Comparison of ENCODE assay signal across 10 mouse cellular contexts in the genomic region with DNA sequence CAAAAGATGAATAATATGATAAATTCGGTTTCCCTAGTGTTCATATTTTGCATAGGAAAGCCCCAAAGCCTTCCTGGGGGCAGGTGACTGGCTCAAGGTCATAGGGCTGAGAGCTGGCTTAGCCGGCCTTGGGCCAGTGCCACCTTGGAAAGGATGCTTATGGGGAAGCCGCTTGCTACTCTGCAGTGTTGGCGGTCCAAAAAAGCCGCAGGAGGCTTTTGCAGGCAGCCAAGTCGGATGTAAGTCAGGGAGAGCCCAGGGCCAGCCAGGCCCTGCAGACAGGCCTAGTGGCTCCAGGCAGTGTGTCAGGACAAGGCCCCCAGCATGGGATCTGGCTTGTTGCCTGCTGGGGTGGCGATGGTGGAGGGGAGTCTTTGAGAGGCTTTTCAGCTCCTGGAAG. TPM values are rescaled to one million over a fixed set of nuclear protein-coding genes. Genes with fewer than 3 reads are reported as not detected.
DNase-seq lines count a peak whose midpoint lies in the region; ATAC-seq and TF ChIP-seq lines count a peak whose summit lies in the region.
"Had no signal": no experiment of that assay in that cellular context is flagged by ENCODE, and none has a peak within 500 bp of the region (broad histone marks: within the 10 kb centered on the region; RNA-seq: fewer than 3 reads in every experiment).

No protein-coding gene starts in this region.

- H3K9me3 ChIP-seq in hindbrain, embryonic 13.5 days = no peaks in the 10 kb centered on the region
- H3K9me3 ChIP-seq: lung, embryonic 15.5 days; stomach, embryonic 15.5 days had no signal

- H3K4me2 ChIP-seq in hindbrain, embryonic 13.5 days = no peak overlapping the region
- H3K4me2 ChIP-seq: lung, embryonic 15.5 days; stomach, embryonic 15.5 days had no signal

- no peak overlapping the region for H3K4me3 ChIP-seq in left cerebral cortex, adult 2 months
- H3K4me3 ChIP-seq in hindbrain, embryonic 13.5 days = no peak overlapping the region
- H3K4me3 ChIP-seq: lung, embryonic 15.5 days; stomach, embryonic 15.5 days had no signal

- no peak for ATAC-seq in hindbrain, embryonic 13.5 days (ENCODE audit: low FRiP score)

- TF ChIP-seq CTCF in left cerebral cortex, adult 2 months (IDR thresholded peaks at IDR 0.05) = no peak

- DNase-seq in left cerebral cortex, adult 2 months (ENCODE audit: extremely low spot score in 1 of 2, low spot score in 2 of 2) = no peak
- DNase-seq in left cerebral cortex, adult 18-20 months (ENCODE audit: low spot score in 2 of 2) = no peak
- peak; percentile 80 for DNase-seq in adrenal gland, postnatal 14 days
- peak; percentile 93 for DNase-seq in cerebellum, adult 9-11 months
- no peak for DNase-seq in thymus, postnatal 10 days (ENCODE audit: low spot score in 2 of 2)
- no peak for DNase-seq in spleen, postnatal 4 days (ENCODE audit: low spot score in 2 of 2)
- DNase-seq in B cell, adult 2 months = no peak

- WGBS in hindbrain, embryonic 13.5 days = 52% methylated on average over 7 of the region's 7 CpGs

- intact Hi-C loops in left cerebral cortex, adult 2 months (cut with DNase I) = no loop called here

- H3K36me3 ChIP-seq in hindbrain, embryonic 13.5 days = peaks cover 28% of the 10 kb centered on the region
- H3K36me3 ChIP-seq: lung, embryonic 15.5 days had no signal

- H3K27me3 ChIP-seq in hindbrain, embryonic 13.5 days = no peaks in the 10 kb centered on the region
- H3K27me3 ChIP-seq: lung, embryonic 15.5 days; stomach, embryonic 15.5 days had no signal

- H3K27ac ChIP-seq in left cerebral cortex, adult 2 months = peak overlapping the region; percentile 64
- H3K27ac ChIP-seq in hindbrain, embryonic 13.5 days = peak overlapping the region; percentile 58; the same call in 1 of the 2 replicates
- H3K27ac ChIP-seq: lung, embryonic 15.5 days; stomach, embryonic 15.5 days had no signal

- 0 out of 2 replicates have a peak overlapping the region, but pooled peaks have one; percentile 5 for H3K9ac ChIP-seq in hindbrain, embryonic 13.5 days
- H3K9ac ChIP-seq: lung, embryonic 15.5 days; stomach, embryonic 15.5 days had no signal

- peaks cover 69% of the 10 kb centered on the region for H3K4me1 ChIP-seq in hindbrain, embryonic 13.5 days (replicated peaks)

RNA-seq across cellular contexts. Expression of a gene that starts 10.8 kb away (rescaled TPM):
- total RNA-seq in left cerebral cortex, adult 2 months (2021) = 100 to 1,000 TPM; 127 to 147 TPM
- total RNA-seq in left cerebral cortex, adult 18-20 months (2021) = 100 to 1,000 TPM; 134 to 137 TPM
- 259 and 278 TPM in 2 replicates for total RNA-seq in adrenal gland, postnatal 14 days (2021)
- polyA plus RNA-seq in hindbrain, embryonic 13.5 days (2015; fragmentation: Nextera tagmentation; extraction: Ambion mirVana) = 91.0 and 98.3 TPM in 2 replicates

Comparison
In these comparisons a context has a peak if more than half of its experiments do, and no peak if none do; other contexts are left out.
1. DNase-seq: peak in adrenal gland, postnatal 14 days (single experiment) and cerebellum, adult 9-11 months (single experiment); none in left cerebral cortex, adult 2 months (0 of 2), left cerebral cortex, adult 18-20 months (0 of 2), thymus, postnatal 10 days (0 of 2), spleen, postnatal 4 days (0 of 2) and B cell, adult 2 months (0 of 2).